Mouse (Mus musculus) heart, embryonic 14.5 days (tissue): ENCODE results near the gene Srsf10. TPM values are rescaled to one million over a fixed set of nuclear protein-coding genes. Genes with fewer than 3 reads are reported as not detected.

Source experiments
- ATAC-seq: fragments of 200-750 bp; cut with Nextera tagmentation; 2 replicates; pipeline ENCODE4 v1.8.0; 2017; ENCODE audit warnings: low read depth, moderate TSS enrichment; ENCODE audit not compliant: insufficient number of reproducible peaks, insufficient read depth, low FRiP score
- H3K27ac ChIP-seq, 2 experiments: fragments of 200-500 bp in 1 of 2; fragments of 300-500 bp in 1 of 2; sonication (generic) in 1 of 2; replicated peaks in 1 of 2; 2 replicates each; pipeline ENCODE4 v1.5.1; 2012 to 2014; ENCODE audit warnings: low read depth in 2 of 2, low read length in 2 of 2, control low read depth in 1 of 2, mild to moderate bottlenecking in 1 of 2, mixed read lengths in 1 of 2; ENCODE audit not compliant: control insufficient read depth in 1 of 2, insufficient read depth in 1 of 2
- H3K27me3 ChIP-seq: fragments of 300-500 bp; sonication (generic); 2 replicates; pipeline ENCODE4 v1.6.1; 2014; ENCODE audit warnings: mild to moderate bottlenecking, low read length, control low read depth; ENCODE audit not compliant: control insufficient read depth, insufficient read depth
- H3K36me3 ChIP-seq: fragments of 300-500 bp; sonication (generic); 2 replicates; pipeline ENCODE4 v1.6.1; 2014; ENCODE audit warnings: mild to moderate bottlenecking, control low read depth, low read length, mixed read lengths; ENCODE audit not compliant: control insufficient read depth, insufficient read depth
- H3K4me1 ChIP-seq, 2 experiments: fragments of 200-500 bp in 1 of 2; fragments of 300-500 bp in 1 of 2; sonication (generic) in 1 of 2; 2 replicates each; pipeline ENCODE4 v1.6.1; 2012 to 2014; ENCODE audit warnings: low read length in 2 of 2, control low read depth in 1 of 2, mixed read lengths in 1 of 2; ENCODE audit not compliant: control insufficient read depth in 2 of 2, insufficient read depth in 2 of 2
- H3K4me2 ChIP-seq: fragments of 300-500 bp; sonication (generic); 2 replicates; pipeline ENCODE4 v1.6.1; 2014; ENCODE audit warnings: mild to moderate bottlenecking, low read length
- H3K4me3 ChIP-seq, 2 experiments: fragments of 200-500 bp in 1 of 2; fragments of 300-500 bp in 1 of 2; sonication (generic) in 1 of 2; 2 replicates each; pipeline ENCODE4 v1.5.1; 2012 to 2014; ENCODE audit warnings: low read length in 2 of 2, mild to moderate bottlenecking in 2 of 2, control low read depth in 1 of 2, low read depth in 1 of 2, moderate library complexity in 1 of 2; ENCODE audit not compliant: control insufficient read depth in 1 of 2, insufficient read depth in 1 of 2
- H3K9ac ChIP-seq: fragments of 300-500 bp; sonication (generic); 2 replicates; pipeline ENCODE4 v1.6.1; 2014; ENCODE audit warnings: mild to moderate bottlenecking, low read length
- H3K9me3 ChIP-seq: fragments of 300-500 bp; sonication (generic); 2 replicates; pipeline ENCODE4 v1.6.1; 2016; ENCODE audit warnings: low read length, control low read depth; ENCODE audit not compliant: control insufficient read depth
- WGBS: fragments of 180-500 bp; shearing (Covaris S2); extraction: QIAGEN DNeasy Blood & Tissue Kit; methylation state at CpG from one replicate; pipeline ENCODE4 v1.1.7; 2014; 5-methylcytosine and 5-hydroxymethylcytosine counted together
- polyA plus RNA-seq: library from polyadenylated mRNA; unstranded; fragments of >200 nt; fragmentation: Nextera tagmentation; extraction: Ambion mirVana; gene quantifications from 2 replicates; pipeline ENCODE4 v1.2.1, GENCODE M21; 2014

Srsf10 gene
- polyA plus RNA-seq, 1 experiment from 2014 or later, result 147 TPM

DNA sequence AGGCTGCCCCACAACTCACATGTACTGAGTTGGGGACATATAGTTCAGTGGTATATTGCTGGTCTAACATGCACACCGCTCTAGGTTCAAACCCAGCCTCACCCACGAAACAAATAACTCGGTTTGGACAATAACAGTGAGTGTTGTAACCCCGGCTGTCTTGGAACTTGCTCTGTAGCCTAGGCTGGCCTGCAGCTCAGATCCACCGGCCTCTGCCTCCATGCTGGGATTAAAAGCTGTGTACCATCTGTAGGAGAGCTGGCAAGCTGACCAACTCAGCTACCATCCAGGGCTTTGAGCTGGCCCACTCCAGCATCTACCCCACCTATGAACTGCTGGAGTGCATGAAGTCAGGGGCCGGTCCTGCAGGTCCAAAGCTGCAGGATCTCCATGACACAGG is 24.5 kb downstream of the Srsf10 start:
- whole genome bisulfite sequencing, result 88% methylated on average over 6 of the region's 6 CpGs
- H3K36me3 ChIP-seq, result no peaks in the 10 kb centered on the region

DNA sequence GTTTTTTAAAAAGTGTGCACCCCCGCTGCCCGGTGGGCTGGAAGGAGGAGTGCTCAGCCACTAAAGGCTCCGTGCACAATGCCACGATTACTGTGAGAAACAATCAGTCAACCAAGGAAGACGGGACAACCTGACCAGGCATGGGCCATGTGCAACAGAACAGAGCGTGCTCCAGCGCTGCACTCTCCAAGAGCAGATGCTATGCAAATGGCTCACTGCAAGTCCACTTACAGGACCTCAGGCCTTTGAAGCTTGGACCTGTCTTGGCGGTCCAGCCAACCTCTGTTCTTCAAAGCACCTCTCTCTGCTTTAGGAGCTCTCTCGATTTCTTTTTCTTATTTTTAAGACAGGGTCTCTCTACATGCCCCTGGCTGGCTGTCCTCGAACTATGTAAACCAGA is 25.0 kb downstream of the Srsf10 start:
- Histone ChIP-seq H3K9me3 (no peaks in the 10 kb centered on the region), H3K4me1 (peaks cover 23 to 25% of the 10 kb centered on the region in 2 experiments), H3K27me3 (no peaks in the 10 kb centered on the region), H3K4me3 (no peak overlapping the region), H3K36me3 (no peaks in the 10 kb centered on the region), H3K27ac (no peak overlapping the region), H3K9ac (no peak overlapping the region), H3K4me2 (no peak overlapping the region)
- ATAC-seq, result no peak
- 85% methylated on average over 10 of the region's 10 CpGs for WGBS

More for the DNA sequence above, 24.5 kb downstream of the Srsf10 start:
- H3K9me3 ChIP-seq, result no peaks in the 10 kb centered on the region
- peaks cover 27 to 28% of the 10 kb centered on the region in 2 experiments for H3K4me1 ChIP-seq
- ATAC-seq, result no peak
- no peak overlapping the region for H3K4me3 ChIP-seq
- H3K4me2 ChIP-seq, result no peak overlapping the region
- no peak overlapping the region for H3K9ac ChIP-seq
- H3K27ac ChIP-seq, result no peak overlapping the region
- no peaks in the 10 kb centered on the region for H3K27me3 ChIP-seq

DNA sequence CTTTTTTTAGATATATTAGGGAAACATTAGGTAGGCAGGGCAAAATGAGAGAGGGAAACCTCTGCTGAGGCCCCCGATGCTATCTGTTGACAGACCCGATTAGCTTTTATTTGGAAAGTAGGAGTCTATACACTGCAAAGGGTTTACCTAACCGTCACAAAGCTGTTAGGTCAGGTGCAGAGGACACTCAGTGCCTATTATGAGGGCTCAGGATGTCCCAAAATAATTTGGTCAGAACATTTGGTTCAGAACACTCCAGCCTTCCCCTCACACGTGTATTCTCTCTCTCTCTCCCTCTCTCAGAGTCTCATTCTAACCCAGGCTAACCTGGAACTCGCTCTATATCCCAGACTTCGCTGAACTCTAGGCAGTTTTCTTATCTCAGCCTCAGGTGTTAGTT is 26.5 kb downstream of the Srsf10 start:
- H3K4me2 ChIP-seq, result no peak overlapping the region
- 76% methylated on average over 6 of the region's 6 CpGs for WGBS
- no peak overlapping the region for H3K4me3 ChIP-seq
- no peaks in the 10 kb centered on the region for H3K9me3 ChIP-seq
- no peaks in the 10 kb centered on the region for H3K27me3 ChIP-seq
- H3K9ac ChIP-seq, result no peak overlapping the region
- no peak for ATAC-seq
- H3K27ac ChIP-seq, result no peak overlapping the region
- peaks cover 11 to 13% of the 10 kb centered on the region in 2 experiments for H3K4me1 ChIP-seq
- H3K36me3 ChIP-seq, result no peaks in the 10 kb centered on the region

DNA sequence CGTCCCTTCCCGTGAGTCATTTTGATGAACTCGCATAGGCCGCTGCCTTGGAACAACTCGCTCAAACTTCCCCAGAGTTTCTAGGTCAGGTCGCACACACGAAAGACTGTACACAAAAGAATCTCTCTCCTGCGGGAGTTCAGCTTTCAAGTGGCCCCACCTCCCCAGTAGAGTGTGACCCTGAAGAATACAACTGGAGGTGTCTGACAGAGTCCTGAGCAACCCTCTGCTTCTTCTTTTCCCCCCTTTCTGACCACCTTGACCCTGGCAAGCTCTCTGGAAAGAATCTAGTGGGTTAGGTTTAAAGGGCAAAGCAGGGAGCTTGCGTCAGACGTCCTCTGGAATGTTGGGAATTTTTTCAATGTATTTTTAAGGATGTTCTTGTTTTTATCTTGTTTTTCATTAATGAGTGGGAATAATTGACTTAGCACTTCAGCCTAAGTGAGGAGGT is 27.9 kb downstream of the Srsf10 start:
- Histone ChIP-seq H3K9ac (no peak overlapping the region), H3K4me2 (no peak overlapping the region), H3K4me1 (peaks cover 9 to 11% of the 10 kb centered on the region in 2 experiments; a peak in 3 of 4 replicates), H3K4me3 (no peak overlapping the region), H3K27me3 (no peaks in the 10 kb centered on the region), H3K9me3 (no peaks in the 10 kb centered on the region), H3K27ac (no peak overlapping the region), H3K36me3 (no peaks in the 10 kb centered on the region)
- no peak for ATAC-seq
- WGBS, result 33% methylated on average over 10 of the region's 10 CpGs

DNA sequence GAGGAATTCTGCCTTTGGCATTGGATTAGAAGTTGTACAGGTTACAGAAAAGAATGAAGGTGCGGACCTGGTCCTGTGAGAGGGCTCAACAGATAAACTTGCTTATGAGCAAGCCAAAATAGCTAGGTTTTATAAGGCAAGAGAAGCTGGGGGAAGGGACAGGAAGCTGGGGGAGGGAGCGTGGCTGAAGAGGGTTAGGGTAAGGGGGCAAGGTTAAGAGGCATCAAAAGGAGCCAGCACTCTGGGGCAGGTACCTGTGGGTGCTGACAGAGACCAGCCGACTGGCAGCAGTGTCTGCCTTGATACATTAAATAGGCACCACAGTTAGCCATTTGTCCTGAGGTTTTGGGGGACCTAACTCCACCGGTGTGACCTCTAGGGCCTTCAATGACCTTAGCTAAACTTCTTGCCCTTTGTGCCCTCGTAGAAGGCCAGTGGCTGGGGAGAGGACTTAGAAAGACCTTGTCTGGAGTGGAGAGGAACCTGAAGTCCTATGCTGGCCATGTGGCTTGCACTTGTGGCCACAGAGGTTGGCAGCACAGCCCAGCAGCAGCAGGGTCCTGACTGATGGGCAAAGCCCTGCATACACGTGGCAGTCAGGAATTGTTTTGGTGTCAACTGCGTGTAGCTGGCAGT is 28.5 kb downstream of the Srsf10 start:
- Histone ChIP-seq H3K4me1 (peaks cover 9 to 11% of the 10 kb centered on the region in 2 experiments; a peak in 3 of 4 replicates), H3K27ac (no peak overlapping the region), H3K9ac (no peak overlapping the region), H3K4me2 (no peak overlapping the region), H3K9me3 (no peaks in the 10 kb centered on the region), H3K27me3 (no peaks in the 10 kb centered on the region), H3K36me3 (no peaks in the 10 kb centered on the region), H3K4me3 (no peak overlapping the region)
- ATAC-seq, result no peak
- 59% methylated on average over 7 of the region's 7 CpGs for WGBS

DNA sequence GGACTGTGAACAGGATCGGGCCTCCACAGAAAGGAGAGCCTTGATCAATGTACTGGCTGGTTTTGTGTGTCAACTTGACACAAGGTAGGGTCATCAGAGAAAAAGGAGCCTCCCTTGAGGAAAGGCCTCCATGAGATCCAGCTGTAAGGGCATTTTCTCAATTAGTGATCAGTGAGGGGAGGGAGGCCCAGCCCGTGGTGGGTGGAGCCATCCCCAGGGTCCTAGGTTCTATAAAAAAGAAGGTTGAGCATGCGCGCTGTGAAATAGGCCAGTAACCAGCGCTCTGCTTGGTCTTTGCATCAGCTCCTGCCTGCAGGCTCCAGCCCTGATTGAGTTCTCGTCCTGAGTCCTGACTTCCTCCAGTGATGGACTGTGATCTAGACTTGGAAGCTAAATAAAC is 29.0 kb downstream of the Srsf10 start:
- no peak for ATAC-seq

DNA sequence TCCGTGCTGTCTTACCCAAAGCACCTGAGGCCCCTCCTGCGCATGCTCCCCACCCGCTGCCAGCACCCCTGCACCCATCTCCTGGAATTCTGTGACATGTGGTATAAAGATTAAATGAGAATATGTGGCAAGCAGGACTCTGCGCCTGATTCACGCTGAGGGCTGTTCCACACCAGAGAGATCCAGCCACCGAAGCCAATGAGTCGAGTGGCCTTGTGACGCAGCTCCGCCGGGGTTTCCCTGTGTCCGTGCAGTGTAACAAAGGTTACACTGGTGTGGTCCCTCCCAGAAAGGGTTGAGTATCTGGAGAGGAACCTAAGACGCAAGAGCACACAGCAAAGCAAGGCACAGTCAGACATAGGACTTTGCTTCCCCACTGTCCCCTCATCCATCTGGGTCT is 30.1 kb downstream of the Srsf10 start:
- Histone ChIP-seq H3K36me3 (no peaks in the 10 kb centered on the region), H3K27ac (no peak overlapping the region), H3K4me1 (peaks cover 9 to 11% of the 10 kb centered on the region in 2 experiments; a peak in 3 of 4 replicates), H3K4me2 (no peak overlapping the region), H3K9ac (no peak overlapping the region), H3K9me3 (no peaks in the 10 kb centered on the region), H3K4me3 (no peak overlapping the region), H3K27me3 (no peaks in the 10 kb centered on the region)
- 83% methylated on average over 12 of the region's 12 CpGs for WGBS
- ATAC-seq, result no peak

More for the DNA sequence above, 29.0 kb downstream of the Srsf10 start:
- H3K4me3 ChIP-seq, result no peak overlapping the region
- H3K4me1 ChIP-seq, result peaks cover 9 to 11% of the 10 kb centered on the region in 2 experiments; a peak in 3 of 4 replicates
- H3K9ac ChIP-seq, result no peak overlapping the region
- H3K27ac ChIP-seq, result no peak overlapping the region
- no peaks in the 10 kb centered on the region for H3K36me3 ChIP-seq
- WGBS, result 76% methylated on average over 6 of the region's 6 CpGs
- no peak overlapping the region for H3K4me2 ChIP-seq
- no peaks in the 10 kb centered on the region for H3K9me3 ChIP-seq
- no peaks in the 10 kb centered on the region for H3K27me3 ChIP-seq

DNA sequence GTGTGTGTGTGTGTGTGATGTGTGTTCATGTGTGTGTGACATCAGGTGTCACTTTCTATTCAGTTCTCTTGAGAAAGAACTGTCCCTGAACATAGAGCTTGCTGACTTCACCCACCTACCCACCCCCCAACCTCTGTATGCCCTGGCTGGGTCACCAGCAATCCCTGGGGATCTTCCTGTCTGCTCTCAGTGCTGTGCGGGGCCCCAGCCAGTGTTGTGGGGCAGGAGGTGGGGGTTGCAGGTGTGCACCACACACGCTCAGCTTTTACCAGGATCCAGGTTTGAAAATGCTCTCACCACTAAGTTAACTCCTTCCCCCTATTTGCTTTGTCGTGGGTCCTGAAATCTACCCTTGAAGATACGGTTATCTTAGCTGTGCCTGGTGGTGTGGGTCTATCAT is 30.6 kb downstream of the Srsf10 start:
- H3K9me3 ChIP-seq, result no peaks in the 10 kb centered on the region
- H3K9ac ChIP-seq, result no peak overlapping the region
- peaks cover 9 to 11% of the 10 kb centered on the region in 2 experiments; a peak in 3 of 4 replicates for H3K4me1 ChIP-seq
- H3K27me3 ChIP-seq, result no peaks in the 10 kb centered on the region
- no peak overlapping the region for H3K4me3 ChIP-seq
- no peak overlapping the region for H3K27ac ChIP-seq
- H3K4me2 ChIP-seq, result no peak overlapping the region
- H3K36me3 ChIP-seq, result no peaks in the 10 kb centered on the region
- no peak for ATAC-seq
- 70% methylated on average over 4 of the region's 4 CpGs for WGBS
